Mouse (Mus musculus): ENCODE data around the gene Col5a1.

The Col5a1 gene

DNA sequence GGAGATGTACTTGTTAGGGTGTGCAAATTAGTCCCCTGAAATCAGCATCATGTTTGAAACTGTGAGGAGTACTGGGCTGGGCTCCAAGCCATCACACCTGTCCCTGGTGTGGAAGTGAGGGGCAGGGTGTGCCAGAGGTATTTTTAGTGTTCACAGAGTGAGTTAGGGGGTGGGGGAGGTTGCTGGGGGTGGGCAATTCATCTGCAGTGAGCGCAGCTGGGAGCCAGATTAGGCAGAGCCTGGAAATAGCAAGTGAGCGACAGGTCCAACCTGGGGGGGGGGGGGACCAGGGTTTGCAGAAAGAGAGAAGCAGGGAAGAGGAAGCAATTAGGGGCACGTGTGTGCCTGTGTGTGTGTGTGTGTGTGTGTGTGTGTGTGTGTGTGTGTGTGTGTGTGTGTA is 89.6 kb downstream of the Col5a1 start:
- no peak for DNase-seq (ENCODE audit: low spot score)

DNA sequence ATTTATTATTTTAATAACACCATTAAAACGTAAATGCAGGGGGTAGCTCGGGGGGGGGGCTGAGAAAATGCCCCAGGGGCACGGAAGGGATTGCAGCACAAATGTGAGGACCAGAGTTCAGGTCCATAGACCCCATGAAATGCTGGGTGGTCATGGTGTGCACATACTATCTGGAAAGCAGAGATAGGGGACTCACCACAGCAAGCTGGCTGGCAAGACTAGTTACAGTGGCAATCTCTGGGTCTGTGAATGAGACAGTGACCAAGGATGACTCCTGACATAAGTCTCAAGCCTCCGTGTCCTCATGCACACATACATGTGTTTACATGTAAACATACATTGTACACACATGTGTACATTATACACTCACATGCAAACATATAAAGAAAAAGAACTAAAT is 90.3 kb downstream of the Col5a1 start:
- no peak for DNase-seq (ENCODE audit: low spot score)

- DNase-seq (ENCODE audit: low spot score), result no peak
Measured at GRCm38 (mm10) chr2:27981066-27981465, 94.8 kb downstream of the Col5a1 start.

- no peak for DNase-seq (ENCODE audit: low spot score)
Measured at GRCm38 (mm10) chr2:27981621-27982535, 95.7 kb downstream of the Col5a1 start.

- DNase-seq (ENCODE audit: low spot score), result no peak
Measured at GRCm38 (mm10) chr2:27983093-27983492, 96.9 kb downstream of the Col5a1 start.

GRCm38 (mm10) chr2:27983884-27984283 is 97.7 kb downstream of the Col5a1 start:
- no peak for DNase-seq (ENCODE audit: low spot score)

GRCm38 (mm10) chr2:27986751-27987150 is 100.5 kb downstream of the Col5a1 start:
- no peak for DNase-seq (ENCODE audit: low spot score)

- DNase-seq (ENCODE audit: low spot score), result no peak
Measured at GRCm38 (mm10) chr2:27990430-27991211, 104.4 kb downstream of the Col5a1 start.

DNA sequence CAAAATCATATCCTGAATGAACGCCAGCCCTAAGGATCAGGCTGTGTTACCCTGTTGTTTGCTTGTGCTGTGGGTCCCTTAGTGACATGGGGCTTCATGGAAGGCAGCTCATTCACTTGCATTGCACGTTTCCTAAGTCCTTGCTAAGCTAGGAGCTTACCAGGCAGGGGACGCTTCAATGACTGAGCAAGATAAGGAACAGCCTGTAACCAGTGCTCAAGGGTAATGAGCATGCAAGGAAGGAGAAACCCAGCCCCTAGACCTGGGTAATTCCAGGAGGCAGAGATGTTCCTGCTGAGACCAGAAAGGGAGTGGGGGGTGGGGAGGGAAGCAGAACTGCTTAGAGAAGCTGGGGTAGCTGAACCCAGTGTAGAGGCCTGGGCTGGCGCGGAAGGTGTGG is 107.2 kb downstream of the Col5a1 start:
- no peak for DNase-seq (ENCODE audit: low spot score)

DNA sequence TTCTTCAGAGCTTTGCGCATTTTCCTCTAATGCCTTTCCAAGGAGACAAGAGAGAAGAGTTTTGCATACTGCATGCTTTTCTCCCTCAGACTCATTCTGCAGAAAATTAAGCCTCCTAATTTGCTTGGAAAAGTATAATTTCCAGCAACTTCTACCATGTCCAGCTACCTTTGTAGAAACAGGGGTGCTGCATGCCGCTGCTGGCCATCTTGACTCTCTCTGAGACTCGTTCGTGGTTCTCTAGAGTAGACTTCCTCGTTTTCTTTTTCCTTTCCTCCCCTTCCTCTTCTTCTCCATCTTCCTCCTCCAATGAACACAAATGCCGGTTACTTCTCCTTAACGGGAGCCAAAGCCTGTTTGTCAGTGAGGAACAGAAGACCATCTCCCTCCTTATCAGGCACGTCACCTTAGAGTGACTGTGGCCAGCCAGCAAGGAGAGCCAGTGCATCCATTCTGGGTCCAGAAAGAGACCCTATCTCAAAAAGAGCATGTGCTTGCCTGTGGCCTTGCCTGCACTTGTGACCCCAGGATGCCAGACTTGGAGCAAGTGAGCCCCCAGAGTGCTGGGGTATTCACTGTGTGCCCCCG is 113.9 kb downstream of the Col5a1 start:
- no peak for DNase-seq (ENCODE audit: low spot score)

GRCm38 (mm10) chr2:28000660-28001059 is 114.4 kb downstream of the Col5a1 start:
- no peak for DNase-seq (ENCODE audit: low spot score)

- DNase-seq (ENCODE audit: low spot score), result no peak
Measured at GRCm38 (mm10) chr2:28001206-28001605, 115.0 kb downstream of the Col5a1 start.

- DNase-seq (ENCODE audit: low spot score), result no peak
Measured at GRCm38 (mm10) chr2:28005187-28005586, 119.0 kb downstream of the Col5a1 start.

GRCm38 (mm10) chr2:28008261-28008660 is 122.0 kb downstream of the Col5a1 start:
- no peak for DNase-seq (ENCODE audit: low spot score)

DNA sequence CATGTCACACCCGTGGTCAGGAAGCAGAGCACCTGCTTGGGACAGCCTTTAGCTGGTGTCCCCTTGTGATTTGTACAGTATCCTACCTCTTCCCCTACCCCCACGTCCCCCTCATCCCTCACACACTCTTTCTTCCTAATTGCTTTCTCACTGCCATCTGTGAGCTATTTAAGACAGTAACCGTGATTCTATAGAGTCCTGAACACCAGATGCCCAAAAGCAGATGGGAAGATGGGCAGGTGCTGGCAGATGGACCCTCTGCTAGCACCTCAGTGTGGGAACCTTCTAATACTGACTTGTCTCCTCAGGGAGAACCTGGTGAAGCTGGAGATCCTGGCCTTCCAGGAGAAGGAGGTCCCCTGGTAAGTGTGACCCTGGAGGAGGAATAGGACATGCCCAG is 126.1 kb downstream of the Col5a1 start:
- DNase-seq (ENCODE audit: low spot score), result no peak

- DNase-seq (ENCODE audit: low spot score), result no peak
Measured at GRCm38 (mm10) chr2:28014778-28015177, 128.6 kb downstream of the Col5a1 start.

- DNase-seq (ENCODE audit: low spot score), result no peak
Measured at GRCm38 (mm10) chr2:28024416-28024815, 138.2 kb downstream of the Col5a1 start.

DNA sequence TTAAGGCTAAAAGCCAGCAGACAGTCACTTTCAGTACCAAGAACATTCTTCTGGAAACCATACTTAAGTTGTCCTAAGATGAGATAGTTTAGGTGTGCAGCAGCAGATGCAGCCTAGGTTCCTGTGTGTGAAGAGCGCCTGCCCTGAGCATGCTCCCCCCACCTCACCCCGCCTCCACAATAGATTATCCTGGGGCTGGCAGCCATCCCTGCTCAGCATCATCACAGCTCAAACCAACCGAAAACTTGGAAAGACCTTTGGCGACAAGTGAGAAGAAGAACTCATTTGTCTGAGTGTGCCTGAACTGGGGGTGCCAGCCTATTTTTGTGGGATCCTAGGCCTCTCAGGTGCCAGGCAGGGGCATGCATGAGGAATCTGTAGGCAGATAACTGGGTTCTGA is 139.6 kb downstream of the Col5a1 start:
- DNase-seq (ENCODE audit: low spot score), result no peak

DNA sequence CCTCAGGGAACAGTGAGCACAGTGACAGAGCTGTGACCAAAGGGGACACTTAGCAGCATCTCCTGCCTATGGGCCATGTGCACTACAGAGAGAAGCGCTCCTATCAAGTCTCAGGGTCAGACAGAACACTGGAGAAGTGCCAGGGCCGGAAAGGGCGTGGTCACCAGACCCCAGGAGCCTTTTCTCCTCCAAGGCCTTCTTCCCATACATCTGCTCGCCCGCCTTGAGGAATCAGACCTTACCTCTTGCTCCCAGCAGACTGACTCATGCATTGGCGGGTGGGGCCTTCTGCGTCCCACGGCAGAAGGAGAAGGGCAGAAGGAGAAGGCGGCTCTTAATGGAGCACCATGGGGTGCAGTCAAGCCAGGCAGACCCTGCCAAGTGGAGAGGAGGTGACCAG is 145.6 kb downstream of the Col5a1 start:
- no peak for DNase-seq (ENCODE audit: low spot score)

- DNase-seq (ENCODE audit: low spot score), result no peak
Measured at GRCm38 (mm10) chr2:28032469-28032868, 146.2 kb downstream of the Col5a1 start.

- no peak for DNase-seq (ENCODE audit: low spot score)
Measured at GRCm38 (mm10) chr2:28034011-28034710, 147.9 kb downstream of the Col5a1 start.

- no peak for DNase-seq (ENCODE audit: low spot score)
Measured at GRCm38 (mm10) chr2:28036788-28037187, 150.6 kb downstream of the Col5a1 start.
